7 mouse cellular contexts compared by ENCODE assay signal in genomic region chr14:5961635-5962034, GRCm38 (mm10). TPM values are rescaled to one million over a fixed set of nuclear protein-coding genes. Genes with fewer than 3 reads are reported as not detected.
DNase-seq lines count a peak whose midpoint lies in the region; ATAC-seq and TF ChIP-seq lines count a peak whose summit lies in the region.
"Not testable (repeated sequence)": the region's sequence is repeated elsewhere in the genome, so short reads cannot be mapped to it uniquely, and the experiment has no call there.

Gene Gm3248 (minus strand): TSS chr14:5961745.

- not testable (repeated sequence) for TF ChIP-seq CTCF in embryonic fibroblast, embryonic 13.5 days (IDR thresholded peaks at IDR 0.05; ENCODE audit: borderline replicate concordance, insufficient read depth, low read length)

- H3K9ac ChIP-seq in heart, embryonic 11.5 days (ENCODE audit: low read depth, low read length) = not testable (repeated sequence)
- H3K9ac ChIP-seq in intestine, embryonic 16.5 days (ENCODE audit: low read depth, low read length) = peak within 1 kb of the TSS; percentile 51; the same call in 1 of the 2 replicates

- WGBS in heart, embryonic 11.5 days (ENCODE audit: insufficient replicate concordance) = under 1% methylated on average over 15 of the region's 23 CpGs
- 1% methylated on average over 15 of the region's 23 CpGs for WGBS in intestine, embryonic 16.5 days

- not testable (repeated sequence) for ATAC-seq in heart, embryonic 11.5 days (replicated peaks; ENCODE audit: insufficient number of reproducible peaks, low FRiP score, low TSS enrichment); intestine, embryonic 16.5 days

- peak within 1 kb of the TSS; percentile 73 for H3K4me2 ChIP-seq in heart, embryonic 11.5 days
- peak within 1 kb of the TSS; percentile 78 for H3K4me2 ChIP-seq in intestine, embryonic 16.5 days (ENCODE audit: low read depth, low read length)

- not testable (repeated sequence) for H3K27me3 ChIP-seq in heart, embryonic 11.5 days (ENCODE audit: control insufficient read depth, insufficient read depth, low read length); intestine, embryonic 16.5 days (replicated peaks; ENCODE audit: control insufficient read depth, insufficient read depth, low read length)

- H3K4me1 ChIP-seq in embryonic fibroblast, embryonic 13.5 days (ENCODE audit: control insufficient read depth, insufficient read depth, low read length); heart, embryonic 11.5 days (ENCODE audit: control insufficient read depth, insufficient read depth, low read length); intestine, embryonic 16.5 days (ENCODE audit: control insufficient read depth, insufficient read depth, low read length): not testable (repeated sequence)

- H3K27ac ChIP-seq in embryonic fibroblast, embryonic 13.5 days (ENCODE audit: insufficient read depth, low read length); heart, embryonic 11.5 days (ENCODE audit: low read depth, low read length); intestine, embryonic 16.5 days (ENCODE audit: low read length): not testable (repeated sequence)

- peak; percentile 7 for DNase-seq in cerebellum, adult 11 months
- DNase-seq in left cerebral cortex, postnatal 36 days (ENCODE audit: low spot score in 2 of 2) = peak; percentile 15 to 20
- peak; percentile 6 for DNase-seq in lung, postnatal 14 days
- peak; percentile 13 to 28 for DNase-seq in right cerebral cortex, adult 2 months (ENCODE audit: low spot score in 2 of 2)

- TF ChIP-seq POLR2A in embryonic fibroblast, embryonic 13.5 days (IDR thresholded peaks at IDR 0.05; ENCODE audit: low read depth, low read length) = not testable (repeated sequence)

- intact Hi-C loops in left cerebral cortex, postnatal 36 days (cut with DNase I) = not testable (repeated sequence)

- not testable (repeated sequence) for H3K36me3 ChIP-seq in heart, embryonic 11.5 days (ENCODE audit: control insufficient read depth, insufficient read depth, low read length); intestine, embryonic 16.5 days (ENCODE audit: control insufficient read depth, insufficient read depth, low read length)

- peak within 1 kb of the TSS; percentile 65 for H3K4me3 ChIP-seq in embryonic fibroblast, embryonic 13.5 days (ENCODE audit: insufficient read depth, low read length)
- H3K4me3 ChIP-seq in heart, embryonic 11.5 days (ENCODE audit: low read depth, low read length) = peak within 1 kb of the TSS; percentile 45
- peak within 1 kb of the TSS; percentile 49 for H3K4me3 ChIP-seq in intestine, embryonic 16.5 days (ENCODE audit: low read length)

- not testable (repeated sequence) for H3K9me3 ChIP-seq in heart, embryonic 11.5 days (replicated peaks; ENCODE audit: control insufficient read depth, low read length); intestine, embryonic 16.5 days (ENCODE audit: control insufficient read depth, low read length)

RNA-seq across cellular contexts. Expression of gene Gm3248, which starts in this region (rescaled TPM):
- not detected in 2 replicates for polyA plus RNA-seq in embryonic fibroblast, embryonic 13.5 days (2011; ENCODE audit: insufficient read length, low read depth, missing spikeins)
- 0.73 and 1.2 TPM in 2 replicates for polyA plus RNA-seq in heart, embryonic 11.5 days (2014; fragmentation: Nextera tagmentation; extraction: Ambion mirVana)
- 0.48 and 0.56 TPM in 2 replicates for polyA plus RNA-seq in intestine, embryonic 16.5 days (2015; fragmentation: Nextera tagmentation; extraction: Ambion mirVana)
- total RNA-seq in left cerebral cortex, postnatal 36 days (2021) = under 1 TPM; 0.74 to 0.84 TPM

Comparison
In these comparisons a context has a peak if more than half of its experiments do, and no peak if none do; other contexts are left out.
1. Peak in DNase-seq in left cerebral cortex, postnatal 36 days; RNA of the gene not detected or under 1 TPM.